Mouse (Mus musculus): ENCODE measurements around the gene Mybphl.

DNA sequence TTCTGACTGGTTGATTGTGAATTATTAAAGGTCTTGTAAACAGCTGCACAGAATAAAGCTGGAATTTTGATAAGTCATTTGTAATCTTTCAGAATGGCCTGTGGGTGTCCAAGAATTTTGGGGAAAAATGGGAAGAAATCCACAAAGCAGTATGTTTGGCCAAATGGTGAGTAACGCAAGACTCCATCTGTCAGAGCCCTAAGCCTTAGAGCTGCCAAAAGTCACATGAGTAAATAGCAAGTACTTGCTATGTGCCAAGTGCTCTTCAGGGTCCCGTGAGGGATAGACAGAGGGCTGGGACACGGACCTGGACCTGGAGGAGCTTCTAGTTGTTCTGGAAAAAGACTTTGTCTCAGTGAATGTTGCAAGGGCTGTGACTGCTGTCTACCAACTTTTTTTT is 36.8 kb upstream of the Mybphl start:
- TF ChIP-seq CTCF (IDR thresholded peaks at IDR 0.05; ENCODE audit: low read depth) (no peak), EP300 (optimal IDR thresholded peaks at IDR 0.05) (no peak)

Data from stomach, postnatal 0 days (tissue).